Mouse (Mus musculus) cerebellum, postnatal 4 days (tissue): ENCODE data around the gene Gba.

ENCODE experiments used
- DNase-seq, 2 experiments: peaks; one replicate each; pipeline ENCODE4 v3.0.0; 2022; ENCODE audit warnings: low spot score in 2 of 2, mixed read lengths in 1 of 2

Gene Gba

GRCm38 (mm10) chr3:89182531-89183057, 20.1 kb upstream of the Gba start:
- no peak for DNase-seq

GRCm38 (mm10) chr3:89183058-89183958, 19.4 kb upstream of the Gba start, which contains the start of gene Fam189b:
Gene Fam189b (plus strand): TSS chr3:89183143.
- peak; percentile 69 to 79 for DNase-seq

DNA sequence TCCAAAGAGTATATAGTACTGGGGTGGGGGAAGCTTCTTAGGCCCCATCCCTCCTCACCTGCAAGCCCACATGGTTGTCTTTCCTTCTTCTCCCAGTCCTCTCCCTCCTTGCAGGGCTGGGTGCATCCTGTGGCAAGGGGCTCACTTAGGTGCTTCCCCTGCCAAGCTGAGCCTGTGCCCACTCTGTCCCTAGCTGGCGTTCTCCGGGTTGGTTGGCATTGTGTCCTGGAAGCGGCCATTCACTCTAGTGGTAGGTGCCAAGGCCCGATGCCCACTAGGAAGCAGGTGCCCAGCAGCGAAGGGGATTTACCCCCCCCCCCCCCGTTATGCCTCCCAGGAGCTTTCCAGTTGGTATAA, 18.8 kb upstream of the Gba start:
- DNase-seq, result no peak

DNA sequence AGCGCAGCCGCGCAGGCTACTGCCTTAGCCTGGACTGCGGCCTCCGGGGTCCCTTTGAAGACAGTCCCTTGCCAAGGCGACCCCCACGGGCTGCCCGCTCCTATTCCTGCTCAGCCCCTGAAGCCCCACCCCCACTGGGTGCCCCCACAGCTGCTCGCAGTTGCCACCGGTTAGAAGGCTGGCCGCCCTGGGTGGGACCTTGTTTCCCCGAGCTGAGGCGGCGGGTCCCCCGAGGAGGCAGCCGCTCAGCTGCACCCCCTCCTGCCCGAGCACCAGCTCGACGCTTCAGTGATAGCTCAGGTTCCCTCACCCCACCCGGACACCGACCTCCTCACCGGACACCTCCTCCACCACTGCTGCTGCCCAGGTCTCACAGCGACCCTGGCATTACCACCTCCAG, 15.5 kb upstream of the Gba start:
- no peak for DNase-seq

DNA sequence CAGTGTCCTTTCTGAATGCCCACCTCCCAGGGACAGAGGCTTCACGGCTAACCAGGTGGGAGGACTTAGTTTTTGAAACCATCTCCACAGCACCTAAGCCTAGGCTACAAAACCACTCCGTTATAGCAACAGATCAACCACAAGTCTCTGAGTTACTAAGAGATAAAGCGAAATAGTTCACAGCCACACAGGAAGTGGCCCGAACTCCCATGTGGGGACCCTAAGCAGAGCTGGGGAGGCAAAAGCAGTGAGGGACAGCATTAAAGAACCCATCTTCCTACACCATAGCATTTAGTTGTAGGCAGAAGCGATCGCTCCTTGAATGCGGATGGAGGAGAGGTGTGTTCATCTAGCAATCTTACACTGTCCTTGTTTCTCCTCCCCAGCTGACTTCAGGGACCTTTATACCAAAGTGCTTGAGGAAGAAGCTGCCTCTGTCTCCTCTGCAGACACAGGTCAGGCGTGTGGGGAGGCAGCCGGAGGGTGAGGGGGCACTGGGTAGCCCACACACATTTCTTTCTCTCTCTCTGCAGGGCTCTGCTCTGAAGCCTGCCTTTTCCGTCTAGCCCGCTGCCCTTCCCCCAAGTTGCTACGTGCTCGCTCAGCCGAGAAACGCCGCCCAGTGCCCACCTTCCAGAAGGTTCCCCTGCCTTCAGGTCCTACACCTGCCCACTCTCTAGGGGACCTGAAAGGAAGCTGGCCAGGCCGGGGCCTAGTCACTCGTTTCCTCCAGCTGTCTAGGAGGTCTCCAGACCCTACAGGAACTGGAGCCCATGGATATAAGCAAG, 14.8 kb upstream of the Gba start:
- no peak for DNase-seq

GRCm38 (mm10) chr3:89188478-89188875, 14.3 kb upstream of the Gba start:
- DNase-seq, result no peak

- DNase-seq, result no peak
These were observed 12.3 kb upstream of the Gba start for GRCm38 (mm10) chr3:89190436-89190835.

DNA sequence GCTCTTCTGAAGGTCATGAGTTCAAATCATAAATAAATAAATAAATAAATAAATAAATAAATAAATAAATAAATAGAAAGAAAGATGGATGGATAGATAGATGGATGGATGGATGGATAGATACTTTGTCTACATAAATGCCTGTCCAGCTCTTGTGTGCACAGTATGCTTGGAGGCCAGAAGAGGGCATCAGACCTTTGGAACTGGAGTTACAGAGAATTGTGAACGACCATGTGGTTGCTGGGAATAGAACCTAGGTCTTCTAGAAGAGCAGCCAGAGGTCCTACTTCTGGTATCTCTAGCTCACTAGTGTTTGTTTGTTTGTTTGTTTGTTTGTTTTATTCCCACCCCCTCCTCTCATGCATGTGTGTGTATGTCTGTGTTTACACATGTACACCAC, 9.4 kb upstream of the Gba start:
- no peak for DNase-seq

DNA sequence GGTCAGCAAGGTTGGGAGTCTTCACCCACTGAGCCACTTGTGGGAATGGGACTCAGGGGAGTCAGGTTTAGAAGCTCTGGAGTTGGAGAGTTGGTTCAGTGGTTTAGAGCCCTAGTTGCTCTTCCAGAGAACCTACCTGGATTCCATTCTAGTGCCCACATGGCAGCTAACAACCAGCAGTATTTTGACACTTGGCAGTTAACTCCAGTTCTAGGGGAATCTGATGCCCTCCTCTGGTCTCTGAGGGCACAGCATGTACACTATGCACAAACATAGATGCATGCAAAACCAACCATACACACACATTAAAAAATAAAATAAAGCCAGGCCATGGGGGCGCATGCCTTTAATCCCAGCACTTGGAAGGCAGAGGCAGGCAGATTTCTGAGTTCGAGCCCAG, 8.9 kb upstream of the Gba start:
- no peak for DNase-seq

DNA sequence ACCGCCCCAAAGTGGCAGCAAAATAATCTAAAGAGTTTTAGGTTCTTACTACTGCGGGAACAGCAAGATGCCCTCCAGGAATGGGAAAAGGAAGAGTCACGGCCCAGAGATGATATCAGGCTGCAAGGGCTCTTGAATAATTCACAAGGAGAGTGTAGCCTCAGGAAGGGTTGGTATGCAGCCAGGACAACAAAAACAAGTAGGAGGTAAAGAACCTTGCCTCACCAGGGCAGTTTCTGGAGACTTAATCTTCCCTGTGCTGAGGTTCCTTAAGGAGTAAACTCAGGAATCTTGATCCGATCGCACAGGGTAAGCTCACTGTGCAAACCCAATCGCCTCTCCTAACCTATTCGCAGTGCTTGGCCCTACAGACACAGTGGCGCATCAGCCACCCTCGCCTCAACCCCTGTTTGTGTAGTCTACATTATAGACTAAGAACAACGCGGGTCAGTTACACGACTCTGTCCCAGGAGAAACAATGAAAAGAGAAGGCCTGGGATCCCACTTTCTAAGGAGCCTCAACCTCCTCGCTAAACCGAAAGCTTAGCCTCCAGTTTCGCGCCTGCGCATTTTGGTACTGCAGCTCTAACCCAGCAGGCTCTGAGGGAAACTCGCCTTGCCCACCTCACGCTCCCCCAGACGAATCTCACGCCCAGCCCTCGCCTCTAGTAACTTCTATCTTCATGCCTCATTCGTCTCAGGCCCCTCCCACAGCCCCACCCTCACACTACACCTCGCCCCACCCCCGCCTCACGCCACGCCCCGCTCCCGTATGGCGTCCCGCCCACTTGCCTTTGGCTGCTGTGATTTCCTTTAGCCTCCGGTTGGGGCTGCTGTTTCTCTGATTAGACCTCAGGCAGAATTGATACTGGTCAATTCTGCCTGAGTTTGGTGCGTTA, 6.5 kb upstream of the Gba start:
- peak; percentile 76 to 88 for DNase-seq

DNA sequence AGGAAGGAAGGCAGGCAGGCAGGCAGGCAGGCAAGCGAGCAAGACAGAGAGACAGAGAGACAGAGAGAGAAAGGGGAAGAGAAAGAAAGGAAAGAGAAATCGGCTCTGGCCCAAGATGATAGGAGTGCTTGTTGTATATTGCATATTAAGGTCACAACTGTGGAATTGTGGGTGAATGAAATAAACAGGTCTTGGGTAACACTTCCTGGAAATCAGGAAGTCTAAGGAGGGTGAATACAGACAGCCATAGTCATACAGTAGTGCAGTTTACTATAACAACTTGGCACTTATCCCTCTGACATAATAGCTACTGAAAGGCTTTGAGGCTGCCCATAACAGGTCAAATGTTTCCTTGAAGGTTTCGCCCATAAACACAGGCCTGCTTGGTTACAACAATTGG, 2.9 kb upstream of the Gba start:
- no peak for DNase-seq

DNA sequence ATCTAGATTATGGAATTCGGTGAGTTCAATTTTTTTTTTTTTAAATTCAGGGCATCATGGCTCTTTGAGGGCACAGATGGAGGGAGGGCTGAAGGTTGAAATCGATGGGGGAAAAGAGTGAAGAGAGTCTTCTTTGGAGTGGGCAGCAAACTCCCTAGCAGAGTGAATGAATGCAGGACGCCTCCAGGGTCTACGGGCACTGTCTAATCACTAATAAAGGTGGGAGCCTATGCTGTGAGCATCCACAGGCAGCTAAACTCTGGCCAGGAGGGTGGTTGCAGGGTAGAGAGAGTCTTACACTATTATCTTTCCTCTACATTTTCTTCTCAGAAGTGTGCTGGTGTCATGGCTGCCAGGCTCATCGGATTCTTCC, 400 bp downstream of the Gba start:
- DNase-seq, result no peak

GRCm38 (mm10) chr3:89206079-89206478, 3.4 kb downstream of the Gba start:
- DNase-seq, result no peak

DNA sequence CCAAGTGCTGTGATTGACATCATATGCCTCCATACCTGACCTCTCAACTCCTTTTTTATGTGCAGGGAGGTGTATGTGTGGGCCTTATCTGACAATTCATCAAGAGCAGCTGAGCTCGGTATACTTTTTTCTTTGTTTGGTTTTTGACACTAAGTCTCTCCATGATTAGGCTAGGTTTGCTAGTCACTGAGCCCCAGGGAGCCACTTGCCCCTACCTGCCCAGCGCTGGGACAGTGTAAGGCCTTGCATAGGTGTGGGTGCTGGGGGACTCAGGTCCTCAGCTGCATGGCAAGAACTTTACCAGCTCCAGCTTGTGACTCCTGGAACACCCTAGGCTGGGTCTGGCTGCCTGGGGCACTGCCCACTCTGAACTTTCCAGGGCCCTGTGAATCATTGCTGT, 4.0 kb downstream of the Gba start:
- no peak for DNase-seq

DNA sequence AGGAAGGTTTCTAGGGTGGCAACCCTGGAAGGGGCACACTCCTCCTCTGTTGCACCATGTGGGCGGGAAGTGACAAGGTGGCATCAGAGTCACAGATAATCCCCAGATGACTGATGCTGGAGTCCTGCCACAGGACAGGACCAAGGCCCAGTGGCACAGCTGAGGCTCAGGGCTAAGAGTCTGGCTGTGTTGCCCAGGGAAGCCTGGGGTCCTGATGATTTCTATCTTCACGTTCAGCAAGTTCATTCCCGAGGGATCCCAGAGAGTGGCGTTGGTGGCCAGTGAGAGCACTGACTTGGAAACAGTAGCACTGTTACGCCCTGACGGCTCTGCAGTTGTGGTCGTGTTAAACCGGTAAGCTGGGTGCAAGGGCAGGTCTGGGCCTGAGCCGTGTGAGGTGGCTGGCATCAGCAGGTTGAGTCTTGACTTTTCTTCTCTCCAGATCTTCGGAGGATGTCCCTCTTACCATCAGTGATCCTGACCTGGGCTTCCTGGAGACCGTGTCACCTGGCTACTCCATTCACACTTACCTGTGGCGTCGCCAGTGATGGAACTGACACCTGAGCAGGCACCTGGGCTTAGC, 5.4 kb downstream of the Gba start:
- no peak for DNase-seq

DNA sequence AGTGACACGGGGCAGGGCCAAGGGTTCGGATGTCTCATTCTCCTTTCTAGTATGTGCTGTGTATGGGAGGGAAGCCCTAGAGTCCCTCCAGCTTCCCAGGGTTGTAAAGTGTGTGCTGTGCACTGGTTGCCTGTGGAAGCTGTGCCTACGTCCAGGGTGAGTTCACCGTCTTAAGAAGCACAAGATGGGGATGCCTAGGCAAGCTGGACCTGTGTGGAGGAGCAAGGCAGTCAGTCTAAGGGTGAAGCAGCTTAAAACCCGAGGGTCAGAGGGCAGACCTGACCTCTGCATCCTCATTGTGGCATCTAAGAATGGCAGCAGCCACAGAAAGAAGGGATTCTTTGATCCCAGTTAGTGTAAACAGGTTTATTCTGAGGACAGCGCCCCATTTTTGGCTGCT, 6.0 kb downstream of the Gba start:
- DNase-seq, result no peak

- DNase-seq, result no peak
These were observed 7.0 kb downstream of the Gba start for GRCm38 (mm10) chr3:89209731-89210130.

GRCm38 (mm10) chr3:89210162-89210561, 7.4 kb downstream of the Gba start:
- DNase-seq, result no peak

GRCm38 (mm10) chr3:89210731-89211130, 8.0 kb downstream of the Gba start:
- DNase-seq, result no peak

DNA sequence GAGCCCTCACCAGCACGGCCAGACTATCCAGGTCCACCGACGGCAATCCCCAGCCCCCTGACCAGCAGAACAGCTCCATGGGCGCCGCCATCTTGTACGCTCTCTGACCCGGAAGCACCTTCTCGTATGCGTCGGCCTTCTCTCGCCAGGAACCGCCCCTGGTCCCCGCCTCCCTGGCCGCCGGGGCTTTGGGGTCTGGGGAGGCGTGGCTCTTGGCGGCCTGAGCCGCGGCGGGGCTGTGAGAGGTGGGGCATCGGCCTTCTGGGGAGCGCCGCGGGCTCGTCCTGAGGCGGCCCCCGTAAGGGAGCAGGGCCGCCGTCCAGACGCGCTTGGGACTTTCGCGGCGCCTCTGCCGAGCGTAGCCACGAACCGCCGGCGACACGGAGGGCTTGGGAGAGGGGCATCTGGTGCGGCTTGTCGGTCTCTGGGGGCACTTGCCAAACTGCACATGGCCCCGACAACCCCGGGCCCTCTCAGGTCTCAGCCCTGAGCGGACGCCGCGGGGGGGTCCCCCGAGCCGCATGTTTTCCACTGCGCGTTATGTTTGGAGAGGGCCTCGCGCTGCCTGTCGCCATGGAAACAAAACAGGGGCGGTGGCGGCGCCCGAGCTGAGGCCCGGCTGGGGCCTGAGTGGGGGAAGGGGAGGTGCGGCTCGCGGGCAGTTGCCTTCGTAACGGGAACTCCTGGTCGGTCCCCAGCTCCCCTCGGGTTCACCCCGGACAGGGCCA, 11.2 kb downstream of the Gba start:
- DNase-seq, result peak; percentile 74 to 92
